Mouse (Mus musculus): ENCODE data around the gene F830045P16Rik.

DNA sequence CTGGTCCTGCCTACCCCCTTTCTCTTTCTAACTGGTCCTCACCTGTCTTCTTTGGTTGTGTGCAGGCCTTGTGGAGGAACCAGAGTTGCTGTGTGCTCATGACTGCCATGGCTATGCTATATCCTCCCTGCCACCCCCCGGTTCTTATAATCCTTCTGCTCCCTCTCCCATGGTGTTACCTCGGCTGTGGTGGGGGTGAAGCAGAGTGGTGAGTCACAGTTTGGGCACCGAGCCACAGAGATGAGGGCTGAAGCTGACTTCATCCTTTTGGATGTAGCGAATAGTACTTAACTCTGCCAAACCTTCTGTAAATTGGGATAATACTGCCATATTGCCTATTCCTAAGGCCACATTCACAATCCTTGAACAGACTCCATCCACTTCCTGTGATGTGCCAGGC is 44.3 kb upstream of the F830045P16Rik start:
- TF ChIP-seq MAFK (IDR thresholded peaks at IDR 0.05; ENCODE audit: insufficient read depth, low read depth, low read length) (no peak), CHD2 (IDR thresholded peaks at IDR 0.05; ENCODE audit: low read depth, low read length) (no peak)
